Mouse (Mus musculus) myocyte (in vitro differentiated cells): ENCODE measurements around the gene Cox4i2. TPM values are rescaled to one million over a fixed set of nuclear protein-coding genes. Genes with fewer than 3 reads are reported as not detected.

Experiments used
- H3K27me3 ChIP-seq: one replicate; pipeline ENCODE4 v1.6.1; 2011; ENCODE audit not compliant: control insufficient read depth, insufficient read depth, insufficient read length
- H3K36me3 ChIP-seq: one replicate; pipeline ENCODE4 v1.6.1; 2011; ENCODE audit not compliant: control insufficient read depth, insufficient read depth
- H3K4me2 ChIP-seq: one replicate; pipeline ENCODE4 v1.6.1; 2011; ENCODE audit warnings: low read depth, control low read depth
- H3K4me3 ChIP-seq: one replicate; pipeline ENCODE4 v1.5.1; 2011; ENCODE audit warnings: mild to moderate bottlenecking, control low read depth, moderate library complexity
- H3K79me2 ChIP-seq: one replicate; pipeline ENCODE4 v1.6.1; 2011; ENCODE audit not compliant: control insufficient read depth, insufficient read depth
- H3ac ChIP-seq: one replicate; pipeline ENCODE4 v1.6.1; 2011; ENCODE audit not compliant: control insufficient read depth, insufficient read length
- CEBPB ChIP-seq: IDR thresholded peaks from 2 replicates; pipeline ENCODE4 v1.6.1; 2011; ENCODE audit warnings: mild to moderate bottlenecking, moderate library complexity; ENCODE audit not compliant: poor library complexity, insufficient read depth, severe bottlenecking
- E2F4 ChIP-seq: IDR thresholded peaks from one replicate; pipeline ENCODE4 v1.6.1; 2011; ENCODE audit warnings: mild to moderate bottlenecking, control low read depth, moderate library complexity; ENCODE audit not compliant: insufficient read depth
- MAX ChIP-seq: IDR thresholded peaks from one replicate; pipeline ENCODE4 v1.6.1; 2011; ENCODE audit warnings: low read depth, mild to moderate bottlenecking, control low read depth
- MYOD1 ChIP-seq, 3 experiments: IDR thresholded peaks; one replicate each; pipeline ENCODE4 v1.6.1; 2011; ENCODE audit warnings: control low read depth in 2 of 3, low read depth in 2 of 3, mild to moderate bottlenecking in 2 of 3, moderate library complexity in 1 of 3; ENCODE audit not compliant: insufficient read length in 2 of 3, control insufficient read depth in 1 of 3
- MYOG ChIP-seq, 3 experiments: IDR thresholded peaks; one replicate each; pipeline ENCODE4 v1.6.1; 2011; ENCODE audit warnings: control low read depth in 2 of 3, low read depth in 2 of 3, mild to moderate bottlenecking in 2 of 3; ENCODE audit not compliant: insufficient read length in 2 of 3, control insufficient read depth in 1 of 3, insufficient read depth in 1 of 3
- POLR2AphosphoS2 ChIP-seq: IDR thresholded peaks from one replicate; pipeline ENCODE4 v1.6.1; 2011; ENCODE audit warnings: low read depth, control low read depth; ENCODE audit not compliant: insufficient read length
- SRF ChIP-seq: IDR thresholded peaks from one replicate; pipeline ENCODE4 v1.6.1; 2011; ENCODE audit warnings: low read depth; ENCODE audit not compliant: control insufficient read depth, insufficient read length
- TCF12 ChIP-seq: IDR thresholded peaks from one replicate; pipeline ENCODE4 v1.6.1; 2011; ENCODE audit warnings: mild to moderate bottlenecking, control low read depth; ENCODE audit not compliant: poor library complexity, insufficient read depth, severe bottlenecking
- TCF3 ChIP-seq: IDR thresholded peaks from one replicate; pipeline ENCODE4 v1.6.1; 2011; ENCODE audit warnings: low read depth, control low read depth; ENCODE audit not compliant: insufficient read length
- USF1 ChIP-seq: IDR thresholded peaks from one replicate; pipeline ENCODE4 v1.6.1; 2011; ENCODE audit warnings: low read depth, mild to moderate bottlenecking, control low read depth, moderate library complexity
- polyA plus RNA-seq: library from polyadenylated mRNA; unstranded; fragments of >200 nt; fragmentation: generic; extraction: Trizol; gene quantifications from one replicate; pipeline ENCODE4 v1.2.1, GENCODE M21; 2012; ENCODE audit warnings: missing spikeins

The Cox4i2 gene
- polyA plus RNA-seq, 1 experiment: not detected

DNA sequence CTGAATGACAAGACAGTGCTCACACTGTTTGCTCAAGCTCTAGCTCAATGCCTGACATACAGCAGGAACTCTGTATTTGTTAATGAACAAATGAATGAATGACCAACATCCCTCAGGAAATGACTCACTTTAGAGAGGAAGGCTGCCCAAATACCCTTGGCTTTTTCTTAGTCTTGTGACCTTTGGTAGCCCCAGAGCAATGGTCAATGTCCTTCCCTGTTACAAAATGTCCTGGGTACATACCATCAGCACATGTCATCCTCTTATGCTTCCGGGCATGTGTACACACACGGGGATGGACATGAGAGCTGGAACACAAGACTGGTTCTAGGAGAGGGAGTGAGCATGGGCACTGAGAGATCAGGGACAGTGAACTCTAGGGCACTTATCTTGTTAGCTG, 52.1 kb downstream of the Cox4i2 start:
- no peak overlapping the region for H3ac ChIP-seq
- peaks cover 73% of the 10 kb centered on the region for H3K79me2 ChIP-seq
- H3K36me3 ChIP-seq: peaks cover 4% of the 10 kb centered on the region
- TF ChIP-seq MAX (no peak), CEBPB (0 out of 2 replicates have a peak, but pooled peaks have one; percentile 44), MYOD1 (IDR thresholded peaks at IDR 0.05; ENCODE audit: control insufficient read depth in 1 of 3, insufficient read length in 2 of 3, low read depth in 2 of 3) (peak in 1 of 3 experiments; percentile 1), POLR2AphosphoS2 (no peak), SRF (no peak)
- no peaks in the 10 kb centered on the region for H3K27me3 ChIP-seq
- H3K4me3 ChIP-seq: no peak overlapping the region
- H3K4me2 ChIP-seq: peak overlapping the region; percentile 54

DNA sequence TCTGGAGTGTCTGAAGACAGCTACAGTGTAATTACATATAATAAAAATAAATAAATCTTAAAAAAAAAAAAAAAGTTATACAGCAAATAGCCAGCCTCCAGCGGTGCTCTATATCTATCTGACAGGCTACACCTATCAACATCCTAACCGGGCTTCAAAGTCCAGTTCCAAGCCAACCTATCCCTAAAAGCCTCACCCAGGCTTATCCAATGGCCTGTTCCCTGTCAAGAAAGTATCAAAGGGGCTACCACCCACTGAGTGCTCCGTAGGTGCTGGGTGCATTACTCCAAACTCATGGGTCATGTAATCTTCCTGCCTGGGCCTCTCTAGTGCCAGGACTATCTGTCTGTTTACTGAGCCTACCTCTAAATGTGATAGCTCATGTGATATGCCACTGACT, 54.2 kb downstream of the Cox4i2 start:
- Histone ChIP-seq H3K79me2 (peaks cover 67% of the 10 kb centered on the region), H3ac (no peak overlapping the region), H3K36me3 (peaks cover 4% of the 10 kb centered on the region), H3K4me2 (no peak overlapping the region), H3K27me3 (no peaks in the 10 kb centered on the region), H3K4me3 (no peak overlapping the region)
- TF ChIP-seq MAX (no peak), E2F4 (no peak), TCF3 (no peak), CEBPB (no peak), MYOG (IDR thresholded peaks at IDR 0.05; ENCODE audit: control insufficient read depth in 1 of 3, insufficient read depth in 1 of 3, insufficient read length in 2 of 3, low read depth in 2 of 3) (no peak), USF1 (no peak), POLR2AphosphoS2 (no peak), MYOD1 (IDR thresholded peaks at IDR 0.05; ENCODE audit: control insufficient read depth in 1 of 3, insufficient read length in 2 of 3, low read depth in 2 of 3) (no peak), SRF (no peak), TCF12 (no peak)

DNA sequence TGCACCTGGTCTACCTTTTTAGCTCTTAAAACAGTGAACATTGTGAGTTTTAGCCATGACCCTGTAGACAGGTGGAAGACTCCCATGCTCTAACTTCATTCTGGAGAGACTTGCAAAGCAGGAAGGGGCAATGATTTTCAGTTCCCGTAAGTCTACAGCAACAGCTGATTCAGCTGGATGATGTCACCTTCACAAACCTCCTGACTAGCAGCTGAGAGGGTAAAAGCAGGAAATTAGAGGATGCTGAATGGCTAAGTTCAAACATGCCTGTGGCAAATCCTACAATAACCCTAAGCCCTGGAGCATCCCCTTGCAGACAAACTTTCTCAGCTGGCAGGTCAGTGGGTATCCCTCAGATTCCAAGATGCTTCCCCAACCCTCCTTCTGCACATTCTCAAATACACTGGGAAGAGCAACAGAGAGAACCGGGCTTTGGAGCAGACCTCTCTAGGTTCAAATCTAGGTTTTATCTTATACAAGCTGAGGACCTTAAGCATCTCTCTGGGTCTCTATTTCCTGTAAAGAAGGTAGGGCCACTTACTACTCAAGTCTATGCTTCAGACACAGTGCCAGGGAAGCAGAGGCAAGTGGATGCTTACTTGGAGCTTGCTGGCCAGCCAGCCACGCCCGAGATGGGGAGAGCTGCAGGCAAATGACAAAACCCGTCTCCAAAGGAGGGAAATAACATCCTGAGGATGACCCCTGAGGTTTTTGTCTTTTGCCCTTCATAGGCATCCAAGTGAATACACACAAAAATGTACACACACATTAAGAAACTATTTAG, 56.4 kb downstream of the Cox4i2 start:
- no peak overlapping the region for H3K4me3 ChIP-seq
- H3K36me3 ChIP-seq: peaks cover 4% of the 10 kb centered on the region
- peak overlapping the region; percentile 41 for H3K4me2 ChIP-seq
- H3K79me2 ChIP-seq: peaks cover 69% of the 10 kb centered on the region
- H3ac ChIP-seq: no peak overlapping the region
- no peaks in the 10 kb centered on the region for H3K27me3 ChIP-seq
- TF ChIP-seq MYOD1 (IDR thresholded peaks at IDR 0.05; ENCODE audit: control insufficient read depth in 1 of 3, insufficient read length in 2 of 3, low read depth in 2 of 3) (peak in 2 of 3 experiments; percentile 78 to 89), CEBPB (peak; percentile 50; the same call in 1 of the 2 replicates), E2F4 (no peak), TCF12 (peak; percentile 86), MYOG (IDR thresholded peaks at IDR 0.05; ENCODE audit: control insufficient read depth in 1 of 3, insufficient read depth in 1 of 3, insufficient read length in 2 of 3, low read depth in 2 of 3) (peak in 2 of 3 experiments; percentile 77 to 86)

- Histone ChIP-seq H3K36me3 (peaks cover 4% of the 10 kb centered on the region), H3K4me3 (no peak overlapping the region), H3K27me3 (no peaks in the 10 kb centered on the region), H3K4me2 (peak overlapping the region; percentile 41), H3K79me2 (peaks cover 77% of the 10 kb centered on the region), H3ac (no peak overlapping the region)
- no peak for TF ChIP-seq SRF
- TF ChIP-seq MYOD1 (IDR thresholded peaks at IDR 0.05; ENCODE audit: control insufficient read depth in 1 of 3, insufficient read length in 2 of 3, low read depth in 2 of 3): peak in 2 of 3 experiments; percentile 46 to 76
- TF ChIP-seq MYOG (IDR thresholded peaks at IDR 0.05; ENCODE audit: control insufficient read depth in 1 of 3, insufficient read depth in 1 of 3, insufficient read length in 2 of 3, low read depth in 2 of 3): peak in 1 of 3 experiments; percentile 64
- no peak for TF ChIP-seq POLR2AphosphoS2
- peak; percentile 18 for TF ChIP-seq TCF12
Measured at GRCm38 (mm10) chr2:152811336-152812165, 57.6 kb downstream of the Cox4i2 start.

- Histone ChIP-seq H3K27me3 (no peaks in the 10 kb centered on the region), H3K36me3 (no peaks in the 10 kb centered on the region), H3K4me2 (no peak overlapping the region), H3ac (no peak overlapping the region), H3K4me3 (no peak overlapping the region), H3K79me2 (peaks cover 76% of the 10 kb centered on the region)
- TF ChIP-seq POLR2AphosphoS2: no peak
- TF ChIP-seq TCF3: no peak
- TF ChIP-seq TCF12: no peak
Measured at GRCm38 (mm10) chr2:152813232-152813631, 59.3 kb downstream of the Cox4i2 start.
